Mouse (Mus musculus): ENCODE data around the gene Rbl1. TPM values are rescaled to one million over a fixed set of nuclear protein-coding genes. Genes with fewer than 3 reads are reported as not detected.
"Not testable (repeated sequence)": the region's sequence is repeated elsewhere in the genome, so short reads cannot be mapped to it uniquely, and the experiment has no call there.

Gene Rbl1
- polyA plus RNA-seq, 1 experiment from 2014 or later, result 28.0 TPM

- no peak for ATAC-seq (ENCODE audit: insufficient number of reproducible peaks, insufficient read depth, low FRiP score, low TSS enrichment, low read depth)
- Histone ChIP-seq H3K27ac (no peak overlapping the region), H3K4me1 (replicated peaks) (no peaks in the 10 kb centered on the region), H3K9me3 (no peaks in the 10 kb centered on the region), H3K27me3 (no peaks in the 10 kb centered on the region), H3K36me3 (peaks cover 38% of the 10 kb centered on the region), H3K4me3 (replicated peaks) (no peak overlapping the region), H3K9ac (replicated peaks) (no peak overlapping the region), H3K4me2 (no peak overlapping the region)
- WGBS, result 89% methylated on average over 6 of the region's 6 CpGs
Observed at GRCm38 (mm10) chr2:157201081-157201830, 3.1 kb downstream of the Rbl1 start.

GRCm38 (mm10) chr2:157198405-157198804 is 5.9 kb downstream of the Rbl1 start:
- H3K27ac ChIP-seq; ATAC-seq (ENCODE audit: insufficient number of reproducible peaks, insufficient read depth, low FRiP score, low TSS enrichment, low read depth); H3K4me3 ChIP-seq (replicated peaks); H3K9me3 ChIP-seq; H3K27me3 ChIP-seq; H3K4me2 ChIP-seq; H3K9ac ChIP-seq (replicated peaks); H3K4me1 ChIP-seq (replicated peaks): not testable (repeated sequence)
- H3K36me3 ChIP-seq, result peaks cover 63% of the 10 kb centered on the region
- 95% methylated on average over 11 of the region's 11 CpGs for WGBS

- no peaks in the 10 kb centered on the region for H3K27me3 ChIP-seq
- H3K4me3 ChIP-seq (replicated peaks), result no peak overlapping the region
- no peaks in the 10 kb centered on the region for H3K9me3 ChIP-seq
- WGBS, result 93% methylated on average over 4 of the region's 4 CpGs
- H3K4me2 ChIP-seq, result no peak overlapping the region
- no peaks in the 10 kb centered on the region for H3K4me1 ChIP-seq (replicated peaks)
- ATAC-seq (ENCODE audit: insufficient number of reproducible peaks, insufficient read depth, low FRiP score, low TSS enrichment, low read depth), result no peak
- no peak overlapping the region for H3K9ac ChIP-seq (replicated peaks)
- H3K36me3 ChIP-seq, result peaks cover 93% of the 10 kb centered on the region
- no peak overlapping the region for H3K27ac ChIP-seq
Observed at GRCm38 (mm10) chr2:157190651-157191050, 13.7 kb downstream of the Rbl1 start.

GRCm38 (mm10) chr2:157187223-157187622 is 17.1 kb downstream of the Rbl1 start:
- H3K9ac ChIP-seq (replicated peaks), result no peak overlapping the region
- no peak for ATAC-seq (ENCODE audit: insufficient number of reproducible peaks, insufficient read depth, low FRiP score, low TSS enrichment, low read depth)
- no peak overlapping the region for H3K4me3 ChIP-seq (replicated peaks)
- peaks cover 87% of the 10 kb centered on the region for H3K36me3 ChIP-seq
- 88% methylated on average over 4 of the region's 4 CpGs for WGBS
- no peaks in the 10 kb centered on the region for H3K4me1 ChIP-seq (replicated peaks)
- no peaks in the 10 kb centered on the region for H3K27me3 ChIP-seq
- H3K9me3 ChIP-seq, result no peaks in the 10 kb centered on the region
- H3K27ac ChIP-seq, result no peak overlapping the region
- no peak overlapping the region for H3K4me2 ChIP-seq

GRCm38 (mm10) chr2:157186504-157186903 is 17.8 kb downstream of the Rbl1 start:
- no peak overlapping the region for H3K27ac ChIP-seq
- ATAC-seq (ENCODE audit: insufficient number of reproducible peaks, insufficient read depth, low FRiP score, low TSS enrichment, low read depth), result no peak
- no peaks in the 10 kb centered on the region for H3K9me3 ChIP-seq
- H3K9ac ChIP-seq (replicated peaks), result no peak overlapping the region
- H3K27me3 ChIP-seq, result no peaks in the 10 kb centered on the region
- no peaks in the 10 kb centered on the region for H3K4me1 ChIP-seq (replicated peaks)
- 48% methylated on average over 5 of the region's 5 CpGs for WGBS
- H3K4me3 ChIP-seq (replicated peaks), result no peak overlapping the region
- peaks cover 87% of the 10 kb centered on the region for H3K36me3 ChIP-seq
- H3K4me2 ChIP-seq, result no peak overlapping the region

- H3K36me3 ChIP-seq, result peaks cover 83% of the 10 kb centered on the region
- no peak overlapping the region for H3K4me2 ChIP-seq
- no peak overlapping the region for H3K9ac ChIP-seq (replicated peaks)
- H3K27ac ChIP-seq, result no peak overlapping the region
- H3K27me3 ChIP-seq, result no peaks in the 10 kb centered on the region
- no peak overlapping the region for H3K4me3 ChIP-seq (replicated peaks)
- ATAC-seq (ENCODE audit: insufficient number of reproducible peaks, insufficient read depth, low FRiP score, low TSS enrichment, low read depth), result no peak
- no peaks in the 10 kb centered on the region for H3K9me3 ChIP-seq
- H3K4me1 ChIP-seq (replicated peaks), result no peaks in the 10 kb centered on the region
- 90% methylated on average over 13 of the region's 13 CpGs for WGBS
Observed at GRCm38 (mm10) chr2:157185022-157185660, 19.2 kb downstream of the Rbl1 start.

GRCm38 (mm10) chr2:157178167-157178566 is 26.2 kb downstream of the Rbl1 start:
- H3K36me3 ChIP-seq, result peaks cover 74% of the 10 kb centered on the region
- 79% methylated on average over 6 of the region's 6 CpGs for WGBS

GRCm38 (mm10) chr2:157176248-157176647 is 28.1 kb downstream of the Rbl1 start:
- H3K36me3 ChIP-seq, result peaks cover 71% of the 10 kb centered on the region
- no peak overlapping the region for H3K4me3 ChIP-seq (replicated peaks)
- H3K9me3 ChIP-seq, result no peaks in the 10 kb centered on the region
- no peak overlapping the region for H3K9ac ChIP-seq (replicated peaks)
- no peaks in the 10 kb centered on the region for H3K4me1 ChIP-seq (replicated peaks)
- H3K27ac ChIP-seq, result no peak overlapping the region
- H3K27me3 ChIP-seq, result no peaks in the 10 kb centered on the region
- no peak overlapping the region for H3K4me2 ChIP-seq
- ATAC-seq (ENCODE audit: insufficient number of reproducible peaks, insufficient read depth, low FRiP score, low TSS enrichment, low read depth), result no peak
- WGBS, result 91% methylated on average over 3 of the region's 3 CpGs

More at GRCm38 (mm10) chr2:157178167-157178566, 26.2 kb downstream of the Rbl1 start:
- Histone ChIP-seq H3K9ac (replicated peaks) (no peak overlapping the region), H3K27ac (no peak overlapping the region), H3K4me2 (no peak overlapping the region), H3K27me3 (no peaks in the 10 kb centered on the region), H3K4me1 (replicated peaks) (no peaks in the 10 kb centered on the region), H3K9me3 (no peaks in the 10 kb centered on the region), H3K4me3 (replicated peaks) (no peak overlapping the region)
- ATAC-seq (ENCODE audit: insufficient number of reproducible peaks, insufficient read depth, low FRiP score, low TSS enrichment, low read depth), result no peak

GRCm38 (mm10) chr2:157174416-157174815 is 29.9 kb downstream of the Rbl1 start:
- no peak for ATAC-seq (ENCODE audit: insufficient number of reproducible peaks, insufficient read depth, low FRiP score, low TSS enrichment, low read depth)
- Histone ChIP-seq H3K4me2 (no peak overlapping the region), H3K9ac (replicated peaks) (no peak overlapping the region), H3K36me3 (peaks cover 75% of the 10 kb centered on the region), H3K27me3 (no peaks in the 10 kb centered on the region), H3K4me1 (replicated peaks) (no peaks in the 10 kb centered on the region), H3K9me3 (no peaks in the 10 kb centered on the region), H3K27ac (no peak overlapping the region), H3K4me3 (replicated peaks) (no peak overlapping the region)
- 71% methylated on average over 5 of the region's 5 CpGs for WGBS

- ATAC-seq (ENCODE audit: insufficient number of reproducible peaks, insufficient read depth, low FRiP score, low TSS enrichment, low read depth), result no peak
- H3K36me3 ChIP-seq, result peaks cover 83% of the 10 kb centered on the region
- H3K9me3 ChIP-seq, result no peaks in the 10 kb centered on the region
- no peak overlapping the region for H3K27ac ChIP-seq
- H3K9ac ChIP-seq (replicated peaks), result no peak overlapping the region
- 93% methylated on average over 6 of the region's 6 CpGs for WGBS
- no peaks in the 10 kb centered on the region for H3K27me3 ChIP-seq
- H3K4me3 ChIP-seq (replicated peaks), result no peak overlapping the region
- no peaks in the 10 kb centered on the region for H3K4me1 ChIP-seq (replicated peaks)
- no peak overlapping the region for H3K4me2 ChIP-seq
Observed at GRCm38 (mm10) chr2:157173555-157173954, 30.8 kb downstream of the Rbl1 start.

GRCm38 (mm10) chr2:157172984-157173383 is 31.4 kb downstream of the Rbl1 start:
- Histone ChIP-seq H3K4me1 (replicated peaks) (no peaks in the 10 kb centered on the region), H3K27me3 (no peaks in the 10 kb centered on the region), H3K9ac (replicated peaks) (no peak overlapping the region), H3K9me3 (no peaks in the 10 kb centered on the region), H3K4me3 (replicated peaks) (no peak overlapping the region), H3K27ac (no peak overlapping the region), H3K4me2 (no peak overlapping the region), H3K36me3 (peaks cover 83% of the 10 kb centered on the region)
- no peak for ATAC-seq (ENCODE audit: insufficient number of reproducible peaks, insufficient read depth, low FRiP score, low TSS enrichment, low read depth)
- 93% methylated on average over 6 of the region's 6 CpGs for WGBS
